Mouse (Mus musculus) left cerebral cortex, postnatal 25 days (tissue): ENCODE data around the gene Ccdc106. TPM values are rescaled to one million over a fixed set of nuclear protein-coding genes. Genes with fewer than 3 reads are reported as not detected.

Experiments
- DNase-seq, 2 experiments: peaks; one replicate each; pipeline ENCODE4 v3.0.0; 2022; ENCODE audit warnings: low spot score in 2 of 2, mixed read lengths in 1 of 2
- intact Hi-C: fragments of 180-260 bp; cut with DNase I; formaldehyde crosslinking; loops from one replicate; pipeline ENCODE4 v1.15.1; 2025
- total RNA-seq, 2 experiments: library from RNA; stranded (reverse); gene quantifications; 2 replicates each; pipeline ENCODE4 v1.2.3; 2021

The Ccdc106 gene
- total RNA-seq, 2 experiments from 2014 or later: 52.0 to 65.0 TPM

GRCm38 (mm10) chr7:5099796-5100195 is 79.4 kb downstream of the Ccdc106 start:
- DNase-seq: peak in 1 of 2 experiments; percentile 42
- intact Hi-C loops: no loop called here

DNA sequence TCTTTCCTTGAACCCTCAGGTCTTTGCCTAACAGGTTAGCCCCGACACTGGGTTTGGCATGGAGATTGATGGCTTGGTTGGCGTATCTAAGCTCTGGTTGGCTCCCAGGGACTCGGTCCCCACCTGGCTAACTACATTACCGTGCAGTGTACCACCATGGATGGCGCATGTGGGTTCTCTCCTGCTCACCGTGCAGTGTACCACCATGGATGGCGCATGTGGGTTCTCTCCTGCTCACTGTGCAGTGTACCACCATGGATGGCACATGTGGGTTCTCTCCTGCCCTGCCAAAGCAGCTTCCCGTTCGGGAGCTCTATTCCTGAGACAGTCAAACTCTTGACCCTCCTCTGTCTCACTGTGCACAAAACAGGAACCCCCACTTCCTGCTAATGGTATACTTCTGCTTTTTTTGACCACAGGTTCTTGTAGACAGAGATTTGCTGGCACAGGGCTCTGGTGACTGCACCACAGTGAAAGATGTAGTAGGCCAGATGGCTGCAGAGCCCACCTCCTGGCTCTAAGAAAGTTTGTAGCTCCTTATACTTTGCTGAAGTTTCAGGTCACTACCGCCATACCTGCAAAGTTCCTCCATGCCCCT is 80.8 kb downstream of the Ccdc106 start:
- intact Hi-C loops: no loop called here
- DNase-seq: peak in 1 of 2 experiments; percentile 46

DNA sequence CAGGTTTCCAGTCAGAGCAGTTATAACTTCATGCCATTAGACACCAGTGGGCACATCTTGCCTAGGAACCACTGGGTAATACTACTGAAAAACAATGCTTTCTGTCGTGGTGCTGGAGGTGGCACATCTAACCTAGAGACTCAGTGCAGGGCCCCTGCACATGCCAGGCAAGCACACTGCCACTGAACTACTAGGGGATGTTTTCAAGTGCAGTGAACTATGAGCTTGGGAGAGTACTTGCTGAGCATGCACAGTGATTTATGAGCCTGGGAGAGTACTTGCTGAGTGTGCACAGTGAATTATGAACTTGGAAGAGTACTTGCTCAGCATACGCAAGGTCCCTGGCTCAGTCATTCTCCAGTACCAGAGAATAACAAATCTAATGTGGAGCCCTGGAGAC is 82.2 kb downstream of the Ccdc106 start:
- no peak for DNase-seq
- intact Hi-C loops: no loop called here

DNA sequence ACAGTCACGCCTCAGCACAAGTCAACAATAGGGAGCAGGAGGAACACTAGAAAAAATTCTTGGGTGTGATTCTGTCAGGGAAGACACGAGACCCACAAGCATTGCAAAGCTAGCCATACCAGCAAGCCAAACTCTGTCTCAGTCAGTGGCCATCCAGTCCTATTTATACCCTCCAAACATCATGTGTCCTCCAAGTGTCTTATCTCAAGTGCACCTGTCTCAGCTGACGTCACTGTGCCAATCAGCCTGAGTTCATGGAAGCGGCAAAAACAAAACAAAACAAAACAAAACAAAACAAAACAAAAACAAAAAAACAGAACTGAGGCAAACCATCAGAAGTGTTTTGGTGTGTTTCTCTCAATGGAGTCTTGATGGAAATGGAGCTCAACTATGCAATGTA is 87.9 kb downstream of the Ccdc106 start:
- no peak for DNase-seq
- intact Hi-C loops: no loop called here

DNA sequence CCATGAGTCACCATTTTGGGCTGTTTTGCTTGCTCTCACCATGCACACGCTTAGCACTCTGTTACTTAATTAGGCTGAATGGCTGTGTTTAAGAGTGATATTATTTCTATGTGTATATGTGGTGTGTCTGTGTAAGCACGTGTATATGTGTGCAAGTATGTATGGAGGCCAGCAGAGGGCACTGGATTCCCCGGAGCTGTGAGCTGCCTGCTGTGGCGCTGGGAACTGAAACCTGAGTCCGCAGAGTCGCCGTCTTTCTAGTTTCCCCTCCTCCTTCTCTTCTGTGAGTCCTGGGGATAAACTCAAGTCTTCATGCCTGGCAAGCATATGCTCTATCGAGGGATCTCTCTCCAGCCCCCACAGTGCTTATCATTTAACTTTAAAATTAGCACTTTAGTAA is 88.9 kb downstream of the Ccdc106 start:
- intact Hi-C loops: no loop called here

More for the DNA sequence above, 88.9 kb downstream of the Ccdc106 start:
- no peak for DNase-seq

Other genes with a start within 250 kb of the Ccdc106 start
- not detected for gene Fam71e2, start 249.3 kb upstream of the Ccdc106 start, total RNA-seq
- gene Il11, start 237.7 kb upstream of the Ccdc106 start, total RNA-seq: under 1 TPM; 0.69 to 0.83 TPM
- gene Tmem190, start 237.6 kb upstream of the Ccdc106 start, total RNA-seq: not detected
- 1 to 10 TPM; 2.3 to 3.0 TPM for gene Tmem238, start 230.9 kb upstream of the Ccdc106 start, total RNA-seq
- 100 to 1,000 TPM; 428 to 431 TPM for gene Rpl28, start 227.7 kb upstream of the Ccdc106 start, total RNA-seq
- gene Ube2s, start 208.0 kb upstream of the Ccdc106 start, total RNA-seq: 100 to 1,000 TPM; 108 to 110 TPM
- 100 to 1,000 TPM; 115 to 148 TPM for gene Shisa7, start 175.9 kb upstream of the Ccdc106 start, total RNA-seq
- gene Isoc2b, start 150.3 kb upstream of the Ccdc106 start, total RNA-seq: 1 to 10 TPM; 3.3 to 4.1 TPM
- 10 to 100 TPM; 10.4 to 11.0 TPM for gene Isoc2a, start 143.4 kb upstream of the Ccdc106 start, total RNA-seq
- gene Gm36210, start 114.0 kb upstream of the Ccdc106 start, total RNA-seq: under 1 TPM in 1 of 2 experiments, not detected in 1; 0.25 TPM
- gene Zfp628, start 105.3 kb upstream of the Ccdc106 start, total RNA-seq: 10 to 100 TPM; 14.3 to 14.6 TPM
- gene Nat14, start 98.5 kb upstream of the Ccdc106 start, total RNA-seq: 100 to 1,000 TPM in 1 of 2 experiments, 10 to 100 TPM in 1; 94.4 to 103 TPM
- gene Ssc5d, start 94.8 kb upstream of the Ccdc106 start, total RNA-seq: 1 to 10 TPM; 2.3 to 2.4 TPM
- not detected for gene Sbk2, start 56.1 kb upstream of the Ccdc106 start, total RNA-seq
- gene Sbk3, start 49.4 kb upstream of the Ccdc106 start, total RNA-seq: under 1 TPM; 0.34 to 0.85 TPM
- 10 to 100 TPM; 24.8 to 33.7 TPM for gene Zfp579, start 24.4 kb upstream of the Ccdc106 start, total RNA-seq
- gene Zfp524, start 6.1 kb upstream of the Ccdc106 start, total RNA-seq: 1 to 10 TPM; 6.9 TPM
- 10 to 100 TPM; 21.2 to 31.2 TPM for gene Fiz1, start 5.9 kb upstream of the Ccdc106 start, total RNA-seq
- gene Gm44973, start 5.1 kb upstream of the Ccdc106 start, total RNA-seq: not detected
- gene Zfp865, start 177 bp upstream of the Ccdc106 start, total RNA-seq: 10 to 100 TPM; 32.9 to 34.5 TPM
- 1 to 10 TPM in 1 of 2 experiments, under 1 TPM in 1; 0.85 to 1.2 TPM for gene 4632433K11Rik, start 13.6 kb downstream of the Ccdc106 start, total RNA-seq
- 1 to 10 TPM; 5.4 to 6.5 TPM for gene Zfp784, start 17.9 kb downstream of the Ccdc106 start, total RNA-seq
- 10 to 100 TPM; 36.8 to 41.7 TPM for gene Zfp580, start 31.0 kb downstream of the Ccdc106 start, total RNA-seq
- gene U2af2, start 41.6 kb downstream of the Ccdc106 start, total RNA-seq: 100 to 1,000 TPM; 171 to 180 TPM
- gene Epn1, start 59.7 kb downstream of the Ccdc106 start, total RNA-seq: 100 to 1,000 TPM; 454 to 461 TPM
- gene Rfpl4, start 96.4 kb downstream of the Ccdc106 start, total RNA-seq: not detected
- not detected for gene Rasl2-9, start 105.4 kb downstream of the Ccdc106 start, total RNA-seq
- not detected for gene Vmn1r55, start 129.1 kb downstream of the Ccdc106 start, total RNA-seq
- not detected for gene Vmn1r56, start 176.2 kb downstream of the Ccdc106 start, total RNA-seq
- not detected for gene Vmn1r57, start 197.9 kb downstream of the Ccdc106 start, total RNA-seq